Mouse (Mus musculus) heart, embryonic 11.5 days (tissue): Measurements from ENCODE around the gene Kif11. TPM values are rescaled to one million over a fixed set of nuclear protein-coding genes. Genes with fewer than 3 reads are reported as not detected.

Source experiments
- ATAC-seq: fragments of 200-750 bp; cut with Nextera tagmentation; replicated peaks from 2 replicates; pipeline ENCODE4 v1.8.0; 2017; ENCODE audit warnings: moderate library complexity; ENCODE audit not compliant: insufficient number of reproducible peaks, low FRiP score, low TSS enrichment
- H3K27ac ChIP-seq: fragments of 300-500 bp; sonication (generic); 2 replicates; pipeline ENCODE4 v1.5.1; 2014; ENCODE audit warnings: mild to moderate bottlenecking, low read depth, low read length
- H3K27me3 ChIP-seq: fragments of 300-500 bp; sonication (generic); 2 replicates; pipeline ENCODE4 v1.6.1; 2014; ENCODE audit warnings: mild to moderate bottlenecking, low read length, mixed read lengths; ENCODE audit not compliant: control insufficient read depth, insufficient read depth
- H3K36me3 ChIP-seq: fragments of 300-500 bp; sonication (generic); 2 replicates; pipeline ENCODE4 v1.6.1; 2014; ENCODE audit warnings: mild to moderate bottlenecking, low read length, moderate library complexity, mixed read lengths; ENCODE audit not compliant: control insufficient read depth, insufficient read depth
- H3K4me1 ChIP-seq: fragments of 300-500 bp; sonication (generic); 2 replicates; pipeline ENCODE4 v1.6.1; 2014; ENCODE audit warnings: low read length; ENCODE audit not compliant: control insufficient read depth, insufficient read depth
- H3K4me2 ChIP-seq: fragments of 300-500 bp; sonication (generic); 2 replicates; pipeline ENCODE4 v1.6.1; 2014; ENCODE audit warnings: mild to moderate bottlenecking, moderate library complexity
- H3K4me3 ChIP-seq: fragments of 300-500 bp; sonication (generic); 2 replicates; pipeline ENCODE4 v1.5.1; 2014; ENCODE audit warnings: low read depth, low read length
- H3K9ac ChIP-seq: fragments of 300-500 bp; sonication (generic); 2 replicates; pipeline ENCODE4 v1.6.1; 2014; ENCODE audit warnings: mild to moderate bottlenecking, low read depth, low read length, moderate library complexity
- H3K9me3 ChIP-seq: fragments of 300-500 bp; sonication (generic); replicated peaks from 2 replicates; pipeline ENCODE4 v1.6.1; 2016; ENCODE audit warnings: low read length; ENCODE audit not compliant: control insufficient read depth
- WGBS: fragments of 180-500 bp; shearing (Covaris S2); extraction: QIAGEN DNeasy Blood & Tissue Kit; methylation state at CpG from one replicate; pipeline ENCODE4 v1.1.7; 2014; ENCODE audit not compliant: insufficient replicate concordance; 5-methylcytosine and 5-hydroxymethylcytosine counted together
- polyA plus RNA-seq: library from polyadenylated mRNA; unstranded; fragments of >200 nt; fragmentation: Nextera tagmentation; extraction: Ambion mirVana; gene quantifications from 2 replicates; pipeline ENCODE4 v1.2.1, GENCODE M21; 2014

Gene Kif11
- 54.1 and 56.6 TPM in 2 replicates for polyA plus RNA-seq

GRCm38 (mm10) chr19:37375755-37376615 lies at the start of gene Kif11:
Gene Kif11 (plus strand): TSS chr19:37376403.
- WGBS: under 1% methylated on average over 73 of the region's 73 CpGs
- Histone ChIP-seq H3K9me3 (no peaks in the 10 kb centered on the region), H3K27me3 (no peaks in the 10 kb centered on the region), H3K9ac (peak within 1 kb of the TSS; percentile 90), H3K4me1 (no peaks in the 10 kb centered on the region), H3K4me3 (peak within 1 kb of the TSS; percentile 86), H3K4me2 (peak within 1 kb of the TSS; percentile 79), H3K27ac (peak within 1 kb of the TSS; percentile 96), H3K36me3 (no peaks in the 10 kb centered on the region)
- peak; percentile 96 for ATAC-seq

- Histone ChIP-seq H3K9ac (no peak overlapping the region), H3K9me3 (no peaks in the 10 kb centered on the region), H3K36me3 (peaks cover 10% of the 10 kb centered on the region; the same call in 1 of the 2 replicates), H3K27me3 (no peaks in the 10 kb centered on the region), H3K4me2 (no peak overlapping the region), H3K27ac (no peak overlapping the region), H3K4me3 (no peak overlapping the region), H3K4me1 (no peaks in the 10 kb centered on the region)
- WGBS: 78% methylated on average over 5 of the region's 5 CpGs
- no peak for ATAC-seq
Measured at GRCm38 (mm10) chr19:37327216-37327615, 49.0 kb upstream of the Kif11 start.

- Histone ChIP-seq H3K36me3 (peaks cover 7% of the 10 kb centered on the region; the same call in 1 of the 2 replicates), H3K4me2 (no peak overlapping the region), H3K27me3 (no peaks in the 10 kb centered on the region), H3K27ac (no peak overlapping the region), H3K4me1 (no peaks in the 10 kb centered on the region), H3K9ac (no peak overlapping the region), H3K4me3 (no peak overlapping the region), H3K9me3 (no peaks in the 10 kb centered on the region)
- ATAC-seq: no peak
- 89% methylated on average over 4 of the region's 4 CpGs for WGBS
Measured at GRCm38 (mm10) chr19:37332726-37333125, 43.5 kb upstream of the Kif11 start.

- whole genome bisulfite sequencing: 85% methylated on average over 5 of the region's 5 CpGs
- H3K4me2 ChIP-seq: no peak overlapping the region
- no peak overlapping the region for H3K4me3 ChIP-seq
- H3K9ac ChIP-seq: no peak overlapping the region
- ATAC-seq: no peak
- H3K9me3 ChIP-seq: no peaks in the 10 kb centered on the region
- peaks cover 2% of the 10 kb centered on the region; the same call in 1 of the 2 replicates for H3K36me3 ChIP-seq
- no peaks in the 10 kb centered on the region for H3K27me3 ChIP-seq
- no peaks in the 10 kb centered on the region for H3K4me1 ChIP-seq
- no peak overlapping the region for H3K27ac ChIP-seq
Measured at GRCm38 (mm10) chr19:37333357-37333756, 42.8 kb upstream of the Kif11 start.

DNA sequence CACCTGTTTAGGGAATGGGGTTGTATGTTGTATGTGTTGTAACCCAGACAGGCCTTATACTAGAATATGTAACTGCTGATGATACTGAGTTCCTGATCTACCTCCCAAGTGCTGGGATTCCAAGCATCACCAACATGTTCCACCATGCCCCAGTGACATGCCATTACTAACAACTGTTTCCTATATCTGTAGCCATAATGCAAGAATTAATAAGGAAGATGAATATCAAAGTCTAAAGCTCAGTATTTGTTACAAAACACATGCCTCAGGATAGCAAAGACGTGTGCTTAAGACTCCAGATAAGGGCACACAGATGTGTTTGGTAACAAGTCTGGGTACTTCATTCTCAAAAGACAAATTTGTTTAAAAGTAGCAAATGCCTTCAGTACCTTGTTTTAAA lies 40.8 kb upstream of the Kif11 start:
- Histone ChIP-seq H3K4me3 (no peak overlapping the region), H3K9ac (no peak overlapping the region), H3K9me3 (no peaks in the 10 kb centered on the region), H3K36me3 (no peaks in the 10 kb centered on the region), H3K4me1 (no peaks in the 10 kb centered on the region), H3K4me2 (no peak overlapping the region), H3K27ac (no peak overlapping the region), H3K27me3 (no peaks in the 10 kb centered on the region)
- 64% methylated on average over 1 of the region's 1 CpGs for WGBS
- no peak for ATAC-seq

DNA sequence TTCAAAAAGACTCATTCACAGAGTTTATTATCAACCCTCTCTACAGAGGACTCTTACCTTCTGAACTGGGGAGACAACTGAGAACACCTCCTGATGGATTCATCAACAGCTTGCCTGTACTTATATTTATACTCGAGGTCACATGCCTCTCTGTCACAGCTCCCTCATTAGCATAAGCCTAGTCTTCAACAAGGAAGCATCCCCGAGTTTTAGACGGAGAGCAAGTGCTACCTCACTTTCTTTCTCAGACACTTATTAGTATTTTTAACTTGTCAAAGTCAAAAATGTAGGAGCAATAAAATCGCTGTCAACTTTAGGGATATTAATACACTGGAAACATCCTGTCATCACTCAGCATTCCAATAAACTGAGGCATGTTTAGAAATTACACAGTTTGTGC lies 38.5 kb upstream of the Kif11 start, which contains the start of gene Ide:
TSS of gene Ide (minus strand) at position 101 of the 400 bp plus-strand sequence.
- Histone ChIP-seq H3K4me3 (no peak within 1 kb of the TSS), H3K4me1 (no peaks in the 10 kb centered on the region), H3K36me3 (no peaks in the 10 kb centered on the region), H3K4me2 (no peak within 1 kb of the TSS), H3K9me3 (no peaks in the 10 kb centered on the region), H3K27ac (no peak within 1 kb of the TSS), H3K9ac (no peak within 1 kb of the TSS), H3K27me3 (no peaks in the 10 kb centered on the region)
- no peak for ATAC-seq
- WGBS: 68% methylated on average over 4 of the region's 4 CpGs

DNA sequence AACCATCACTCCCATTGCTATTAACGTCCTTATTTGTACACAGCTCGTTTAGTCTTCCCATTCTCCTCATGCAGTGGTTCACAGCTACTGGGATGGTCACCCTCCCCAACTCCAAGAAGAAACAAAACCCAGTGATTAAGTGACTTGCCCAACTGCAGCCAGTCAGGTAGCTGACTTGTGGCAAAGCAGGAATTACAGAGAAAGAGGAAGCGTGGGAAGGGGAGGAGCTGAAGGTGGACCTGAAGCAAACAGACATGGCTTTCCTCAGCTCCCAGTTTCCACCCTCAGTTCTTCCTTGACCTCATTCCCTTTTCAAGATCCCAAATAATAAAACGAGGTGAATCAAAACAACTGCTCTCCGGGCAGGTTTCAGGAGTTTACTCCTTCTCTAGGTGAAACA lies 35.7 kb upstream of the Kif11 start:
- ATAC-seq: no peak
- Histone ChIP-seq H3K36me3 (no peaks in the 10 kb centered on the region), H3K4me2 (no peak overlapping the region), H3K9ac (no peak overlapping the region), H3K4me1 (no peaks in the 10 kb centered on the region), H3K4me3 (no peak overlapping the region), H3K27me3 (no peaks in the 10 kb centered on the region), H3K27ac (no peak overlapping the region), H3K9me3 (no peaks in the 10 kb centered on the region)
- WGBS: 76% methylated on average over 5 of the region's 5 CpGs

- ATAC-seq: no peak
- no peak overlapping the region for H3K27ac ChIP-seq
- WGBS: 64% methylated on average over 5 of the region's 5 CpGs
Measured at GRCm38 (mm10) chr19:37340931-37341330, 35.3 kb upstream of the Kif11 start.

More at GRCm38 (mm10) chr19:37340931-37341330, 35.3 kb upstream of the Kif11 start:
- Histone ChIP-seq H3K4me1 (peaks cover 1% of the 10 kb centered on the region; the same call in 1 of the 2 replicates), H3K27me3 (no peaks in the 10 kb centered on the region), H3K4me2 (no peak overlapping the region), H3K4me3 (no peak overlapping the region), H3K9me3 (no peaks in the 10 kb centered on the region), H3K36me3 (no peaks in the 10 kb centered on the region), H3K9ac (no peak overlapping the region)
